Mouse (Mus musculus): Measurements from ENCODE around the gene Cacnb4. TPM values are rescaled to one million over a fixed set of nuclear protein-coding genes. Genes with fewer than 3 reads are reported as not detected.

The Cacnb4 gene
- polyA plus RNA-seq, 1 experiment from 2014 or later: 10.4 TPM

DNA sequence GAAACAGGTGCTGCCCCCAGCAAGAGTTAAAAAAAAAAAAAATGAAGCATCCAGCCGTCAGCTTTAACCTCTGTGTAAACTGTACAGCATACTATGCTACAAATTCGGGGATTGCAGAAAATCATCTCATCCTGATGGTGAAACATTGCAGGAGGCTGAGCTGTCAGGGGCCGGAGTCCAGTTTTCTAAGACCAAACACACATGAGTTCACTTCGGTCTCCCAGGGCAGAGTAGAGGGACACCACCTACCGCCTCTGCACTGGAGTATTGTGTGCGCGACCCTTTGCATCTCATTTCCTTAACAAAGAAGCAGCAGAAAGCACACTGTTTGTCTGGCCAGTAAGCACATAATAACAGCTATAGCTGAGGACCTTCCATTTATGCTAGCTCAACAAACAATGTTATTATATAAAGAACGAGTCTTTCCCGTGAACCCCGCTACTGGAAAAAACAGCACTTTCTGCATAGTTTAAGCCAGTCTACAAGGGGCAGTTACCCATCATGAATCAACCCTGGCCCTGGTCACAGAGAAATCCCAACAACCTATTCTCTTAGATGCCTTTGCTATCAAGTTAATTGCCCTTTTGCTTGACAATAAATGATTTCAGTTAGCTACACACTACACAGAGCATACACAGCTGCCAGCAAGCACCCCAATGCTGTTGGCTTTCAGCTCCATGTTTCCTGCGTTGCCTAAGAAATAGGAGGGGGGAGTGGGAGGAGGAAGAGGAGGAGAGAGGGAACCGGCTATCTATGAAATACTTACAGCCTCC, 118.9 kb downstream of the Cacnb4 start:
- 24% methylated on average over 12 of the region's 12 CpGs for WGBS

DNA sequence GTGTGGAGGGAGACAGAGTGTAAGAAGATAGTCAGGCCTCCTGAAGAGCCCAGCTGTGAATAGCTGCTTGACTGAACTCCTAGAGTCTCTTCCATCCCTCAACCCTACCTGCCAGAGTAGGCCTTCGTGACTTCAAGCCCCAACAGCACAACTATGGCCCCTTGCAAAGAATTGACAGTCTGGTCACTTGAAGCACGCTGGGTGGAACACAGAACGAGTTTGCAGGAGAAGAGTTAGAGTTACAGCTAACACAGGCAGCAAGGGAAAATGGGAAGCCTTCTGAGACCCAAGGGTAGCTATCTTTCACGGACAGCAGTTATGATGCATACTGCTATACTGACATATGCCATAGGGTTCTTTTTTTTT, 119.7 kb downstream of the Cacnb4 start:
- H3K27ac ChIP-seq: no peak overlapping the region
- WGBS: 68% methylated on average over 4 of the region's 4 CpGs
- no peaks in the 10 kb centered on the region for H3K27me3 ChIP-seq
- H3K9ac ChIP-seq (replicated peaks): peak overlapping the region; percentile 75
- H3K4me1 ChIP-seq (replicated peaks): peaks cover 32% of the 10 kb centered on the region
- 0 out of 2 replicates have a peak, but pooled peaks cover 4% of the 10 kb centered on the region for H3K9me3 ChIP-seq
- peak overlapping the region; percentile 57 for H3K4me3 ChIP-seq (replicated peaks)
- ATAC-seq: no peak
- H3K4me2 ChIP-seq (replicated peaks): peak overlapping the region; percentile 63
- H3K36me3 ChIP-seq: peaks cover 8% of the 10 kb centered on the region; the same call in 1 of the 2 replicates

More for the DNA sequence above, 118.9 kb downstream of the Cacnb4 start:
- Histone ChIP-seq H3K4me3 (replicated peaks) (peak overlapping the region; percentile 57), H3K4me2 (replicated peaks) (peak overlapping the region; percentile 63), H3K27ac (peak overlapping the region; percentile 86), H3K9me3 (0 out of 2 replicates have a peak, but pooled peaks cover 4% of the 10 kb centered on the region), H3K27me3 (no peaks in the 10 kb centered on the region), H3K36me3 (peaks cover 8% of the 10 kb centered on the region; the same call in 1 of the 2 replicates), H3K4me1 (replicated peaks) (peaks cover 32% of the 10 kb centered on the region), H3K9ac (replicated peaks) (peak overlapping the region; percentile 75)
- peak; percentile 86 for ATAC-seq

DNA sequence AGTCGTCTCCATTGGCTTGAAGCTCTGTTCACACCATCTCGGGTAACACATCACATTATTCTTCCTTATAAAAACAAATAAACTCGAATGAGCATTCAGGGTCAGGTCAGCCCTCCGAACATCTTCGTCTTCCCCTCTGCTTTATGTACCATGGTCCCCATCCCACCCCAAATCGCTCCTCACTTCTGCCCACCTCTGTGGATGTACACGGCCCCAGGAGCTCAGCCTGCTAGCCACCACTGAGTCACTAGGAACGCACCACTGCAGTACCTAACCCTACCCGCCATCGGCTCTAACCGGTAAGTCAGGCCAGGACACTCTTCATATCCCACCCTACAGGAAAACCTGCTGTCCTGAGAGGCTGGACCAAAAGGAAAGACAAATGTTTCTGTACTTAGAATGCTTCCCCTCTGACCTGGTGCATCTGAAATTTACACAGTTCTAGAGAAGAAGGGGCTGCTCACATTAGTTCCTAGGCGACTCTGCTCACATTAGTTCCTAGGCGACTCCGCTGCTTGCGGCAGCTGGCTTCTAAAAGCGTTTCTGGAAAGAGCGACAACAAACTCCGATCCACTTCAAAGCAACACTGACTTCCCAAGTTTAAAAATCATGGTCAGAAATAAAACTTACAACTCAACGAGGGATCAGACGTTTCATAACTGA, 120.2 kb downstream of the Cacnb4 start:
- no peak for ATAC-seq
- Histone ChIP-seq H3K36me3 (peaks cover 8% of the 10 kb centered on the region; the same call in 1 of the 2 replicates), H3K27ac (no peak overlapping the region), H3K4me2 (replicated peaks) (peak overlapping the region; percentile 63), H3K4me1 (replicated peaks) (peaks cover 32% of the 10 kb centered on the region), H3K9me3 (0 out of 2 replicates have a peak, but pooled peaks cover 4% of the 10 kb centered on the region), H3K27me3 (no peaks in the 10 kb centered on the region), H3K9ac (replicated peaks) (peak overlapping the region; percentile 75), H3K4me3 (replicated peaks) (peak overlapping the region; percentile 57)
- 91% methylated on average over 20 of the region's 20 CpGs for WGBS

DNA sequence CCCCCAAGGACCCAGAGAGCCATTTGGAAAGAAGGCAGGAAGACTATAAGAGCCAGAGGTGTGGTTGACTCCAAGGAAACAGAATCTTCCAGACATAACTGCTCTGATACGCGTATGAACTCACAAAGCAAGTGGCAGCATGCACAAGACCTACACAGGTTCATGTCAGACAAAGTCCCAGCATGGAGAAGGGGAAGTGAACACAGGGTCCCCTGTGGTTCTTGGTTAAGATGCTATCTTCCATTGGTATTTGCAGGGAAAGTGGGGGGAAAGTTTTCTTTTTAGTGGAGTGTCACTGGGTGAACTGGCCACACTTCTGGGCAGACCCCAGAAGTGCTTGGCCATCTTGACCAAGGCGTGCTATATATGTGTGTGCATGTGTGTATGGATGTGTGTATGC, 128.2 kb downstream of the Cacnb4 start:
- no peaks in the 10 kb centered on the region for H3K4me1 ChIP-seq (replicated peaks)
- H3K36me3 ChIP-seq: peaks cover 2% of the 10 kb centered on the region
- H3K9me3 ChIP-seq: 0 out of 2 replicates have a peak, but pooled peaks cover 3% of the 10 kb centered on the region
- H3K4me2 ChIP-seq (replicated peaks): no peak overlapping the region
- no peaks in the 10 kb centered on the region for H3K27me3 ChIP-seq
- no peak overlapping the region for H3K4me3 ChIP-seq (replicated peaks)
- no peak overlapping the region for H3K9ac ChIP-seq (replicated peaks)
- ATAC-seq: no peak
- H3K27ac ChIP-seq: no peak overlapping the region
- 96% methylated on average over 3 of the region's 3 CpGs for WGBS

DNA sequence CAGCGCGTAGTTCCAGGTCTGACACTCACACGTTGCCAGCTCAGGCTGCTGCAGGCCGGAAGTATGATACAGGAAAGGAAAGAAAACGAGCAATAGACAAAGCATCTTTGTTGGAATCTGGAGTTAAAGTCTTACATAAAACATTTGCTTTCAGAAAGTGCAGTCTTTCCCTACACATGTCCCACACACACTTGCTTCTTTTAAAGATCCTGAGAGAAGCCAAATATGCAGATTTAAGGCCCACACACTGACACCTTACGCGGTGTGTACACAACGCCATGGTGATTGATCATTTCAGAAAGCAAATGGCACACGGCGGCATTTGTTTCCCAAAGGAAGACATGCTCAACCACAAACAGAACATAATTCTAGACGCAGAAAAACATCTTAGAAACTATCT, 129.3 kb downstream of the Cacnb4 start:
- Histone ChIP-seq H3K4me1 (replicated peaks) (0 out of 2 replicates have a peak, but pooled peaks cover 2% of the 10 kb centered on the region), H3K9ac (replicated peaks) (no peak overlapping the region), H3K27ac (no peak overlapping the region), H3K9me3 (no peaks in the 10 kb centered on the region), H3K4me2 (replicated peaks) (no peak overlapping the region), H3K4me3 (replicated peaks) (no peak overlapping the region), H3K36me3 (no peaks in the 10 kb centered on the region; the same call in 1 of the 2 replicates), H3K27me3 (no peaks in the 10 kb centered on the region)
- WGBS: 92% methylated on average over 11 of the region's 11 CpGs
- ATAC-seq: no peak

DNA sequence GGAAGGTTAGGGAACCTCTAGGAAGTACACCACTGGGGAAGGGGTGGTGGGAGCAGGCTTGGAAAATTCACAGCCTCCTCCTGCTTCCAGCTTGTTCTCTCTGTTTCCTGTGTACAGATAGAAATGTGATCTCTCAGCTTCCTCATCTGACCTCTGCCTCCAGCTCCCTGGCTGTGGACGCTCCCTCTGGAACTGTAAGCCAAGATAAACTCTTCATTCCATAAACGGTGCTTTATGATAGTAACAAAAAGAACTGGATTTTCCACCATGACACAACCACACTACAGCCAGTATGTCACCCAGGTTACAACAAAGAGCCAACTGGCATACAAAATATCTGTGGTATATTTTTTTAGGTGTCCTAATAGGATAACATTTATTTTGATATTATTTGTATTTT, 132.1 kb downstream of the Cacnb4 start:
- Histone ChIP-seq H3K27me3 (no peaks in the 10 kb centered on the region), H3K9ac (replicated peaks) (no peak overlapping the region), H3K36me3 (no peaks in the 10 kb centered on the region; the same call in 1 of the 2 replicates), H3K4me1 (replicated peaks) (0 out of 2 replicates have a peak, but pooled peaks cover 2% of the 10 kb centered on the region), H3K9me3 (no peaks in the 10 kb centered on the region), H3K4me2 (replicated peaks) (no peak overlapping the region), H3K27ac (no peak overlapping the region), H3K4me3 (replicated peaks) (no peak overlapping the region)
- WGBS: 90% methylated on average over 2 of the region's 2 CpGs
- no peak for ATAC-seq

DNA sequence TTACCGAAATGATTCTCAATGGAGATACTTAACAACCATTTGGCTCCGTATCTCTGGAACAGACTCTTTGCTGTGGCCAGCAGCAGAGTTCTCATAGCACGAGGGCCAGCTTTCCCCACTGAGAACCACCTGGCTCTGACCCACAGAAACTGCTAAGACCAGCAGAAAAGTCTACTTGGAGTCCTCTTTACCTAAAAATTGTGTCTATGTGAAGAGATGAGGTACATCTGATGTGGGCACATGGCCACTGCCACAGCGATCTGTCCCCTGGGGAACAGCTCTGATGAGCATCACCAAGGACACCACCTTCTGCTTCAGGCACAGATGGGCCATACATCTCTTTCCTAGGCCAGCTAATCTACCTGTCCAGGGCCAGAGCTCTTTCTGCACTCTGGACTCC, 135.6 kb downstream of the Cacnb4 start:
- H3K4me3 ChIP-seq (replicated peaks): no peak overlapping the region
- H3K27me3 ChIP-seq: no peaks in the 10 kb centered on the region
- H3K4me1 ChIP-seq (replicated peaks): 0 out of 2 replicates have a peak, but pooled peaks cover 2% of the 10 kb centered on the region
- H3K9ac ChIP-seq (replicated peaks): no peak overlapping the region
- H3K4me2 ChIP-seq (replicated peaks): no peak overlapping the region
- H3K36me3 ChIP-seq: no peaks in the 10 kb centered on the region; the same call in 1 of the 2 replicates
- H3K27ac ChIP-seq: no peak overlapping the region
- H3K9me3 ChIP-seq: no peaks in the 10 kb centered on the region
- WGBS: 97% methylated on average over 4 of the region's 4 CpGs
- no peak for ATAC-seq

DNA sequence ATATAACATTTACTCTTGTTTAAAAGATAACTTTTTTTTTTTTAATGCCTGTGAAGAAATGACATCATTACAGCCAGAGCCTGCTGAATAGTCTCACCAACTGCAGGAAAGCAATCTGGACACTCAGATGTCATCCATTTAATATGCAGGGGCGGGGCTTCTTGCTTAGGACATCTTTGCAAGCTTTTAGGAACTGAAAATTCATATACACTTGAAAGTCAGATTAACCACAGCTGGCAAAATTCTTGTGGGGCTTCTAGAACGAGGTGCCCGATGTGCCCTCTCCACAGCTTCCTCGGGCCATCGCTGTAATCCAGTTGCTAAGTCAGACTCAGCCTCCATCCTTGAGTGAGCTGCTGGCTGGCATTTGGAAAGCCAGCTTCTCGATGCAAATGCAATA, 137.3 kb downstream of the Cacnb4 start:
- Histone ChIP-seq H3K9ac (replicated peaks) (no peak overlapping the region), H3K4me3 (replicated peaks) (no peak overlapping the region), H3K36me3 (no peaks in the 10 kb centered on the region), H3K27me3 (no peaks in the 10 kb centered on the region), H3K4me2 (replicated peaks) (no peak overlapping the region), H3K9me3 (no peaks in the 10 kb centered on the region), H3K27ac (no peak overlapping the region), H3K4me1 (replicated peaks) (0 out of 2 replicates have a peak, but pooled peaks cover 2% of the 10 kb centered on the region)
- 89% methylated on average over 6 of the region's 6 CpGs for WGBS
- ATAC-seq: no peak

DNA sequence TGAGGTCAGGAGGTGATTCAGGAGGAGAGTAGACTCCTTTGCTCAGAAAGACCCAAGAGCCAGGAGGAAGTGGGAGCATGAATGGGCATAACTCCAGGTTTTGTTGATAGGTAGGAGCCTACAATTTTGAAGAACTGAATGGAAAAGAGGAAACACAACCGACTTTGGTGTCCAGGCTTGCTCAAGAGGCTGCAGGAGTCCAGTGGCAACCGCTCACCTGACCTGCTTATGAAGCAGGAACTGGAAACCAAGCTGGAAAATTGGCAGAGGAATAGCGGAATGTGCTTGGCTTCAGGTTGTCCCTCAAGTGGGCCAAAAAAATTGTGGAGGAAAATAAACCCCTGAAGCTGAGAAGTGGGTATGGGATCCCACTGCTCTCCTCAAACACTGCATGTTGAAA, 139.0 kb downstream of the Cacnb4 start:
- Histone ChIP-seq H3K27me3 (no peaks in the 10 kb centered on the region), H3K4me3 (replicated peaks) (no peak overlapping the region), H3K4me2 (replicated peaks) (no peak overlapping the region), H3K9me3 (no peaks in the 10 kb centered on the region), H3K9ac (replicated peaks) (no peak overlapping the region), H3K4me1 (replicated peaks) (no peaks in the 10 kb centered on the region), H3K27ac (no peak overlapping the region), H3K36me3 (no peaks in the 10 kb centered on the region)
- ATAC-seq: no peak
- 94% methylated on average over 3 of the region's 3 CpGs for WGBS

DNA sequence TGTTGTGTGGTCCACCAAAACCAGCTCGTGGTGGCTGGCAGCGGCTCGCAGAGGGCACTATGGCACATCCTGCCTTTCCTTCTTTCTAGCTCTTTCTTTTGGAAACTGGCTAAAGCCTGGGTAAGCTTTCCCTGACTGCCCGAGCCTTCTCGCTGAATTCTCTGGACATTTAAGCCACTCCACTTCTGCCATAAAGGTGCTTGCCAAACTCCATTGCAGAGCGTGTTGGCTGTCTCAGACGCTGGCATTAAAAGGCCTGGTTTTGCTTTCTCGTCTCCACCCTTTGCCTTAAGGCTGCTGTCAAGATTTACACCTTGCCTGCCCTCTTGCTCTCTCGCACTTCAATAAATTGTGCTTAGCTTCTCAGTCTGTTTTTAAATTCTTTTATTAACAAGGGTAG, 139.5 kb downstream of the Cacnb4 start:
- Histone ChIP-seq H3K4me3 (replicated peaks) (no peak overlapping the region), H3K4me2 (replicated peaks) (no peak overlapping the region), H3K9ac (replicated peaks) (no peak overlapping the region), H3K36me3 (no peaks in the 10 kb centered on the region), H3K27me3 (no peaks in the 10 kb centered on the region), H3K9me3 (no peaks in the 10 kb centered on the region), H3K27ac (no peak overlapping the region), H3K4me1 (replicated peaks) (no peaks in the 10 kb centered on the region)
- no peak for ATAC-seq
- WGBS: 95% methylated on average over 9 of the region's 9 CpGs

DNA sequence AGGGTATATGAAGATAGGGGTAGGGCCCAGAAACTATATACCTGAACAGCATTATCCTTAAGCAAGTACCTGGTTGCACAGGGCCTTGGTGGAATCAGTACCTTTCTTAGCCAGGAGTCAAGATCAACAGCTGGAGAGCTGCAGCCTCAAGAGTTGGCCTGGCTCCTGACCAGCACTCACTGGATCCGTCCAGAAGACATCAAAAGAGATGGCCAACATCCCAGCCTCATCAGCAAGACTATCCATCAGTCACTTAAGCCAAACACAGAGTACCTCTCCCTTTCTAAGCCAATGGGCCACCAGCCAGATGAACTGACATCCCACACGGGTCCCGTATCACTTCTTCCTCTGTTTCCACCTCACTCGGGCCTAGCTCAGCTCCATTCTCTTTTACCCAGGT, 140.1 kb downstream of the Cacnb4 start:
- H3K27ac ChIP-seq: no peak overlapping the region
- no peak for ATAC-seq
- WGBS: 94% methylated on average over 4 of the region's 4 CpGs
- H3K36me3 ChIP-seq: no peaks in the 10 kb centered on the region
- H3K4me3 ChIP-seq (replicated peaks): no peak overlapping the region
- H3K27me3 ChIP-seq: no peaks in the 10 kb centered on the region
- H3K4me1 ChIP-seq (replicated peaks): no peaks in the 10 kb centered on the region
- no peak overlapping the region for H3K4me2 ChIP-seq (replicated peaks)
- no peak overlapping the region for H3K9ac ChIP-seq (replicated peaks)
- no peaks in the 10 kb centered on the region for H3K9me3 ChIP-seq

DNA sequence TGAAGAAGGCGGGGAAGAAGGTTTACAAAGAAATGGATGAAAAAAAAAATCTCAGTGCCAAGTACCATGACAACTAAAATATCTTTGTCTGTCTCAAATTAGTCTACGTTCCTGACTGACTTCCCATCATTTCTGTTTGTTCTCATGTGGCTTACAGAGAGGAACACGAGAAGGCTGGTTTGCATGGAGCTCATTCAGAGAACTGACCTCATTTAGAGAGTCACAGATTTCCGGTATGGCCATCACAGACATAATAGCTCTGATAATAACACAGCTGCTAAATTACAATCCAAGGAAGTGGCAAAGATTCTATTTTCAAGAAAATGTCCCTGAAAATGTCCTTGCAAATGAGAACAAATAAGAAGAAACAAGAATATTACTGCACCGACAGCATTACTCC, 142.9 kb downstream of the Cacnb4 start:
- WGBS: 87% methylated on average over 5 of the region's 5 CpGs
- no peak overlapping the region for H3K27ac ChIP-seq
- H3K36me3 ChIP-seq: no peaks in the 10 kb centered on the region
- no peak overlapping the region for H3K9ac ChIP-seq (replicated peaks)
- no peak overlapping the region for H3K4me3 ChIP-seq (replicated peaks)
- H3K4me1 ChIP-seq (replicated peaks): no peaks in the 10 kb centered on the region
- no peaks in the 10 kb centered on the region for H3K9me3 ChIP-seq
- H3K27me3 ChIP-seq: no peaks in the 10 kb centered on the region
- ATAC-seq: no peak
- H3K4me2 ChIP-seq (replicated peaks): no peak overlapping the region

All from midbrain, embryonic 13.5 days (tissue).